Mouse (Mus musculus) limb, embryonic 11.5 days (tissue): Measurements from ENCODE around the gene Gm10271. TPM values are rescaled to one million over a fixed set of nuclear protein-coding genes. Genes with fewer than 3 reads are reported as not detected.

ENCODE experiments used
- ATAC-seq: fragments of 200-750 bp; cut with Nextera tagmentation; 2 replicates; pipeline ENCODE4 v1.8.0; 2017; ENCODE audit warnings: low read depth; ENCODE audit not compliant: insufficient number of reproducible peaks, low FRiP score, low TSS enrichment
- DNase-seq: peaks from one replicate; pipeline ENCODE4 v3.0.0-alpha.2; 2015; ENCODE audit warnings: low spot score
- H3K27ac ChIP-seq: fragments of 300-500 bp; sonication (generic); replicated peaks from 2 replicates; pipeline ENCODE4 v1.5.1; 2014; ENCODE audit warnings: low read depth, mild to moderate bottlenecking, low read length
- H3K27me3 ChIP-seq: fragments of 300-500 bp; sonication (generic); 2 replicates; pipeline ENCODE4 v1.6.1; 2014; ENCODE audit warnings: mild to moderate bottlenecking, low read length, mixed read lengths; ENCODE audit not compliant: control insufficient read depth, insufficient read depth
- H3K36me3 ChIP-seq: fragments of 300-500 bp; sonication (generic); 2 replicates; pipeline ENCODE4 v1.6.1; 2014; ENCODE audit warnings: mild to moderate bottlenecking, low read length, moderate library complexity, mixed read lengths; ENCODE audit not compliant: control insufficient read depth, insufficient read depth
- H3K4me1 ChIP-seq: fragments of 300-500 bp; sonication (generic); 2 replicates; pipeline ENCODE4 v1.6.1; 2014; ENCODE audit warnings: low read length, mixed read lengths; ENCODE audit not compliant: control insufficient read depth, insufficient read depth
- H3K4me2 ChIP-seq: fragments of 300-500 bp; sonication (generic); 2 replicates; pipeline ENCODE4 v1.6.1; 2014; ENCODE audit warnings: low read depth, mild to moderate bottlenecking, moderate library complexity; ENCODE audit not compliant: severe bottlenecking
- H3K4me3 ChIP-seq: fragments of 300-500 bp; sonication (generic); 2 replicates; pipeline ENCODE4 v1.5.1; 2014; ENCODE audit warnings: low read depth, low read length
- H3K9ac ChIP-seq: fragments of 300-500 bp; sonication (generic); 2 replicates; pipeline ENCODE4 v1.6.1; 2014; ENCODE audit warnings: mild to moderate bottlenecking, low read length
- H3K9me3 ChIP-seq: fragments of 300-500 bp; sonication (generic); 2 replicates; pipeline ENCODE4 v1.6.1; 2016; ENCODE audit warnings: low read length; ENCODE audit not compliant: control insufficient read depth
- WGBS: fragments of 180-500 bp; shearing (Covaris S2); extraction: QIAGEN DNeasy Blood & Tissue Kit; methylation state at CpG from one replicate; pipeline ENCODE4 v1.1.7; 2014; 5-methylcytosine and 5-hydroxymethylcytosine counted together
- polyA plus RNA-seq: library from polyadenylated mRNA; unstranded; fragments of >200 nt; fragmentation: Nextera tagmentation; extraction: Ambion mirVana; gene quantifications from 2 replicates; pipeline ENCODE4 v1.2.1, GENCODE M21; 2014

The Gm10271 gene
- polyA plus RNA-seq, 1 experiment from 2014 or later, result not detected

- no peaks in the 10 kb centered on the region for H3K27me3 ChIP-seq
- DNase-seq, result no peak
- no peaks in the 10 kb centered on the region for H3K9me3 ChIP-seq
- H3K9ac ChIP-seq, result no peak overlapping the region
- no peak overlapping the region for H3K4me2 ChIP-seq
- no peak overlapping the region for H3K27ac ChIP-seq
- no peaks in the 10 kb centered on the region for H3K4me1 ChIP-seq
- H3K4me3 ChIP-seq, result no peak overlapping the region
- WGBS, result 89% methylated on average over 9 of the region's 9 CpGs
- H3K36me3 ChIP-seq, result peaks cover 7% of the 10 kb centered on the region; the same call in 1 of the 2 replicates
- no peak for ATAC-seq
These were observed 59.6 kb downstream of the Gm10271 start for GRCm38 (mm10) chr10:116912850-116913249.

DNA sequence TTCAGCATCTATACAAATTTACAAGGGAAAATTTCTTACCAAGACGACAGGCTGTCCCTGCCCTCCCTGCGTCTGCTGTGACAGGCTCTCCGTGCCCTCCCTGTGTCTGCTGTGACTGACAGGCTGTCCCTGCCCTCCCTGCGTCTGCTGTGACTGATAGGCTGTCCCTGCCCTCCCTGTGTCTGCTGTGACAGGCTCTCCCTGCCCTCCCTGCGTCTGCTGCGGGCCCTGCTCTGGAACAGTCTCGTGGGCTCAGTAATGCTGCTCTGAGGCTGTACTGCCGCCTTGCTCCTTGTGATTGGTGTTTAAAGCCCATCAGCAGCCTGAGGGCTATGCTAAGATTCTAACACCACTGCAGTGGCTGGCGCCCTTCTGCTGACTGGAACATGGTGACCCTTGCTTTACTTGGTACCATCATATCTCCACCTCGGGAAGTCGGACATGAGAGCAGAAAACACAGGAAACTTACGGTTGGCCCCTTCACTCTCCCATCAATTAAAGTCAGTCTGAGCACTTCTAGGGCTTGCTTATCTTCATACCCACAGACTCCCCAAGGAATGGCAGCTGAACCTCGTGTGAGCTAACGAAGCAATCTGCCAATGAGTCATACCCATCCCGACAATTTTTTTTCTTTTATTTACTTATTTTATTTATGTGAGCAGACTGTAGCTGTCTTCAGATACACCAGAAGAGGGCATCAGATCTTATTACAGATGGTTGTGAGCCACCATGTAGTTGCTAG lies 63.3 kb downstream of the Gm10271 start:
- no peak for ATAC-seq
- Histone ChIP-seq H3K36me3 (peaks cover 22% of the 10 kb centered on the region; the same call in 1 of the 2 replicates), H3K4me1 (no peaks in the 10 kb centered on the region), H3K27me3 (no peaks in the 10 kb centered on the region), H3K27ac (no peak overlapping the region), H3K4me2 (no peak overlapping the region), H3K9me3 (no peaks in the 10 kb centered on the region), H3K9ac (no peak overlapping the region), H3K4me3 (no peak overlapping the region)
- 79% methylated on average over 15 of the region's 15 CpGs for WGBS
- no peak for DNase-seq

Other genes with a start within 250 kb of the Gm10271 start
- 0.07 and 0.16 TPM in 2 replicates for gene Myrfl, start 75.7 kb downstream of the Gm10271 start, polyA plus RNA-seq
- 43.1 and 43.5 TPM in 2 replicates for gene Rab3ip, start 21.8 kb downstream of the Gm10271 start, polyA plus RNA-seq
- 0.23 and 0.31 TPM in 2 replicates for gene Best3, start 13.7 kb upstream of the Gm10271 start, polyA plus RNA-seq
- gene Lrrc10, start 72.7 kb upstream of the Gm10271 start, polyA plus RNA-seq, result 0.11 TPM in 1 of 2 replicates, not detected in the other
- gene Cct2, start 91.2 kb upstream of the Gm10271 start, polyA plus RNA-seq, result 360 and 362 TPM in 2 replicates
- gene Frs2, start 175.9 kb upstream of the Gm10271 start, polyA plus RNA-seq, result 24.9 and 27.9 TPM in 2 replicates